Mouse (Mus musculus) testis, adult 2 months (tissue): ENCODE measurements around the gene Bean1.

Experiments used
- CTCF ChIP-seq: fragments of 200-500 bp; IDR thresholded peaks from 2 replicates; pipeline ENCODE4 v1.5.1; 2012; ENCODE audit warnings: low read depth, mild to moderate bottlenecking, inconsistent platforms, low read length, moderate library complexity; ENCODE audit not compliant: control insufficient read depth, insufficient read depth, insufficient replicate concordance
- POLR2A ChIP-seq: fragments of 200-500 bp; IDR thresholded peaks from 2 replicates; pipeline ENCODE4 v1.6.1; 2012; ENCODE audit warnings: low read depth, mild to moderate bottlenecking, inconsistent platforms, low read length, moderate library complexity; ENCODE audit not compliant: control insufficient read depth

DNA sequence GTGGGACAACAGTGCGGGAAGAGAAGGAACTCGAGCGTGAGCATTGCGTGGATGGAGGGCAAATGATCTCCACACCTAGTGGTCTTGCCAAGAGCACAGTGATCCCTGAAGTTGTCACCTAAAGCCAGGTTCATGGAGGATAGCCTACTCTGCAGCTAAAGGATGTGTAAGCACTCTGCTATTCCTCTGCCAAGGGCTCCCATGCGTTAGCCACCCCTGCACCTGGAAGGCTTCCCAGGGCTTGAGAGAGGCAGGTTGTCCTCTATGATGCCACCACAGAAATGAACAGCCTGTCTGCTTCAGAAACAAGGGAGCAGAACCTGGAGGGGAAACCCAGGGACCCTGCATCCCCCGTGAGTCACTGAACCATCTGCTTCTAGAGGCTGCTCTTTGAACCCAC, 17.4 kb downstream of the Bean1 start:
- TF ChIP-seq CTCF (no peak), POLR2A (no peak)
